Mouse (Mus musculus) forebrain, embryonic 14.5 days (tissue): ENCODE data around the gene 1600002K03Rik. TPM values are rescaled to one million over a fixed set of nuclear protein-coding genes. Genes with fewer than 3 reads are reported as not detected.

Experiments
- ATAC-seq: fragments of 200-750 bp; cut with Nextera tagmentation; 2 replicates; pipeline ENCODE4 v1.8.0; 2017; ENCODE audit warnings: mild to moderate bottlenecking, moderate library complexity
- DNase-seq: peaks from one replicate; pipeline ENCODE4 v3.0.0-alpha.2; 2015; ENCODE audit warnings: low spot score
- H3K27ac ChIP-seq: fragments of 300-500 bp; sonication (generic); 2 replicates; pipeline ENCODE4 v1.5.1; 2014; ENCODE audit warnings: low read depth, mild to moderate bottlenecking, control low read depth, low read length, moderate library complexity
- H3K27me3 ChIP-seq: fragments of 300-500 bp; sonication (generic); replicated peaks from 2 replicates; pipeline ENCODE4 v1.6.1; 2014; ENCODE audit warnings: low read length, control low read depth, mixed read lengths; ENCODE audit not compliant: control insufficient read depth, insufficient read depth
- H3K36me3 ChIP-seq: fragments of 300-500 bp; sonication (generic); 2 replicates; pipeline ENCODE4 v1.6.1; 2014; ENCODE audit warnings: low read length, control low read depth; ENCODE audit not compliant: control insufficient read depth, insufficient read depth
- H3K4me1 ChIP-seq: fragments of 300-500 bp; sonication (generic); 2 replicates; pipeline ENCODE4 v1.6.1; 2014; ENCODE audit warnings: antibody characterized with exemption, low read length, control low read depth; ENCODE audit not compliant: control insufficient read depth, insufficient read depth
- H3K4me2 ChIP-seq: fragments of 300-500 bp; sonication (generic); 2 replicates; pipeline ENCODE4 v1.6.1; 2014; ENCODE audit warnings: mild to moderate bottlenecking, control low read depth, low read length
- H3K4me3 ChIP-seq: fragments of 300-500 bp; sonication (generic); 2 replicates; pipeline ENCODE4 v1.5.1; 2014; ENCODE audit warnings: low read depth, low read length, control low read depth
- H3K9ac ChIP-seq: fragments of 300-500 bp; sonication (generic); 2 replicates; pipeline ENCODE4 v1.6.1; 2014; ENCODE audit warnings: mild to moderate bottlenecking, low read length, control low read depth, moderate library complexity
- H3K9me3 ChIP-seq: fragments of 300-500 bp; sonication (generic); replicated peaks from 2 replicates; pipeline ENCODE4 v1.6.1; 2016; ENCODE audit warnings: low read length, control low read depth, mixed read lengths; ENCODE audit not compliant: control insufficient read depth
- WGBS: fragments of 180-500 bp; shearing (Covaris S2); extraction: QIAGEN DNeasy Blood & Tissue Kit; methylation state at CpG from one replicate; pipeline ENCODE4 v1.1.7; 2014; 5-methylcytosine and 5-hydroxymethylcytosine counted together
- polyA plus RNA-seq: library from polyadenylated mRNA; unstranded; fragments of >200 nt; fragmentation: Nextera tagmentation; extraction: Ambion mirVana; gene quantifications from 2 replicates; pipeline ENCODE4 v1.2.1, GENCODE M21; 2014

The 1600002K03Rik gene
- polyA plus RNA-seq, 1 experiment from 2014 or later: 9.0 TPM

- H3K27ac ChIP-seq: peak overlapping the region; percentile 88; the same call in 1 of the 2 replicates
- no peak for ATAC-seq
- DNase-seq: no peak
- no peaks in the 10 kb centered on the region for H3K9me3 ChIP-seq
- H3K4me1 ChIP-seq: peaks cover 22% of the 10 kb centered on the region
- H3K4me2 ChIP-seq: peak overlapping the region; percentile 59
- H3K4me3 ChIP-seq: peak overlapping the region; percentile 45
- 9% methylated on average over 11 of the region's 11 CpGs for WGBS
- H3K27me3 ChIP-seq: no peaks in the 10 kb centered on the region
- peaks cover 34% of the 10 kb centered on the region for H3K36me3 ChIP-seq
- peak overlapping the region; percentile 65 for H3K9ac ChIP-seq
Observed at GRCm38 (mm10) chr10:80173358-80173757, 614 bp downstream of the 1600002K03Rik start.

- no peak overlapping the region for H3K4me3 ChIP-seq
- H3K9me3 ChIP-seq: no peaks in the 10 kb centered on the region
- H3K27ac ChIP-seq: no peak overlapping the region
- H3K36me3 ChIP-seq: peaks cover 34% of the 10 kb centered on the region
- no peak overlapping the region for H3K4me2 ChIP-seq
- H3K27me3 ChIP-seq: no peaks in the 10 kb centered on the region
- peaks cover 16% of the 10 kb centered on the region for H3K4me1 ChIP-seq
- no peak overlapping the region for H3K9ac ChIP-seq
- no peak for ATAC-seq
- 85% methylated on average over 10 of the region's 10 CpGs for WGBS
- DNase-seq: no peak
Observed at GRCm38 (mm10) chr10:80173955-80174640, 1.4 kb downstream of the 1600002K03Rik start.

- Histone ChIP-seq H3K36me3 (peaks cover 29% of the 10 kb centered on the region), H3K4me2 (no peak overlapping the region), H3K4me3 (no peak overlapping the region), H3K27me3 (no peaks in the 10 kb centered on the region), H3K9ac (no peak overlapping the region), H3K4me1 (peaks cover 10% of the 10 kb centered on the region), H3K27ac (no peak overlapping the region), H3K9me3 (no peaks in the 10 kb centered on the region)
- ATAC-seq: no peak
- 54% methylated on average over 2 of the region's 2 CpGs for WGBS
- no peak for DNase-seq
Observed at GRCm38 (mm10) chr10:80174705-80175104, 2.0 kb downstream of the 1600002K03Rik start.

GRCm38 (mm10) chr10:80175536-80176269 lies 3.0 kb downstream of the 1600002K03Rik start:
- H3K9ac ChIP-seq: no peak overlapping the region
- DNase-seq: peak; percentile 72
- no peak overlapping the region for H3K27ac ChIP-seq
- H3K4me2 ChIP-seq: no peak overlapping the region
- no peak for ATAC-seq
- H3K36me3 ChIP-seq: peaks cover 19% of the 10 kb centered on the region
- H3K9me3 ChIP-seq: no peaks in the 10 kb centered on the region
- H3K4me3 ChIP-seq: no peak overlapping the region
- H3K4me1 ChIP-seq: peaks cover 13% of the 10 kb centered on the region
- no peaks in the 10 kb centered on the region for H3K27me3 ChIP-seq
- WGBS: 15% methylated on average over 4 of the region's 4 CpGs

GRCm38 (mm10) chr10:80176270-80176834 lies 3.6 kb downstream of the 1600002K03Rik start:
- H3K36me3 ChIP-seq: peaks cover 13% of the 10 kb centered on the region
- WGBS: 75% methylated on average over 5 of the region's 5 CpGs
- H3K4me1 ChIP-seq: peaks cover 19% of the 10 kb centered on the region
- H3K9me3 ChIP-seq: no peaks in the 10 kb centered on the region
- H3K27ac ChIP-seq: no peak overlapping the region
- H3K4me2 ChIP-seq: no peak overlapping the region
- H3K27me3 ChIP-seq: no peaks in the 10 kb centered on the region
- H3K4me3 ChIP-seq: no peak overlapping the region
- H3K9ac ChIP-seq: no peak overlapping the region
- ATAC-seq (no peak), DNase-seq (no peak)

GRCm38 (mm10) chr10:80177441-80178279 lies 4.9 kb downstream of the 1600002K03Rik start:
- ATAC-seq (no peak), DNase-seq (no peak)
- Histone ChIP-seq H3K4me1 (peaks cover 13% of the 10 kb centered on the region), H3K36me3 (peaks cover 9% of the 10 kb centered on the region; the same call in 1 of the 2 replicates), H3K4me3 (no peak overlapping the region), H3K27me3 (no peaks in the 10 kb centered on the region), H3K27ac (no peak overlapping the region), H3K9me3 (no peaks in the 10 kb centered on the region), H3K4me2 (no peak overlapping the region), H3K9ac (peak overlapping the region; percentile 3; the same call in 1 of the 2 replicates)
- WGBS: 63% methylated on average over 7 of the region's 7 CpGs

- Histone ChIP-seq H3K36me3 (peaks cover 15% of the 10 kb centered on the region), H3K9me3 (no peaks in the 10 kb centered on the region), H3K27me3 (no peaks in the 10 kb centered on the region), H3K27ac (peak within 1 kb of the TSS; percentile 82), H3K4me2 (peak within 1 kb of the TSS; percentile 89), H3K4me3 (peak within 1 kb of the TSS; percentile 81), H3K9ac (peak within 1 kb of the TSS; percentile 97), H3K4me1 (peaks cover 13% of the 10 kb centered on the region)
- WGBS: 2% methylated on average over 40 of the region's 106 CpGs
- ATAC-seq (peak; percentile 87), DNase-seq (peak; percentile 85)
Observed at GRCm38 (mm10) chr10:80179068-80180051, 6.6 kb downstream of the 1600002K03Rik start, which contains the start of gene Efna2. Gene Efna2, plus strand, starts transcription at chr10:80179482.
